Mouse (Mus musculus) cerebellum, adult 11 months (tissue): Measurements from ENCODE around the gene Rprd1b.
A peak's percentile ranks its signal among the peaks of the same experiment; 100 is the strongest.

ENCODE experiments used
- DNase-seq: peaks from one replicate; pipeline ENCODE4 v3.0.0; 2022

The Rprd1b gene

GRCm38 (mm10) chr2:158128461-158129130, 100.3 kb downstream of the Rprd1b start:
- no peak for DNase-seq

- DNase-seq = no peak
Observed at GRCm38 (mm10) chr2:158129291-158130002, 101.2 kb downstream of the Rprd1b start.

DNA sequence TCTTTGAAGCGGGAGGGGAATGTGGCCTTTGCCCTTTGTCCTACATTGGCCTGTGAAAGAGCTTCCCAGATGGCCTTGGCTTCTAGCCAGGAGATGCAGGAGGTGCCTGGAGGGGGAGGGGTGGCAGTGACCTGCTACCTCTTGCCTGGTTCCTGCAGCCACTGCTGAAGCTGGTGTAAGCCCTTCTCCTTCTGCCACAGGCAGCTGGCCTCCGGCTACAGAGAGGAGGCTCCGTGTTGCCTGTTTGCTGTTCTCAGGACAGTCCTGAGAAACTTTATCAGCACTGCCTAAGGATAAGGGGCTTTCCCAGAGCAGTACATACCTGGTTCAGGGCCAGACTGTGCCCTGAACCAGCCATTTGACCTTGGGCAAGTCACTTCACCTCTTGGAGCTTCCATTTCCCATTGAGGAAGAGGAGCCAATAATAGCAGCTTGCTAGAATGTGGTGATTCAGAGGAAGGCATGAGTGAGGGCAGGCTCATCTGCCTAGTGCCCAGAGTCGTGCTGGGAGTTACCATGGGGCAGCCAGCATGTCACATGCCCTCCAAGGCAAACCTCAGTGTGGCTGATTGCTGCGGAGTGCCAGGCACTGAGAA, 102.2 kb downstream of the Rprd1b start:
- DNase-seq = peak; percentile 49

DNA sequence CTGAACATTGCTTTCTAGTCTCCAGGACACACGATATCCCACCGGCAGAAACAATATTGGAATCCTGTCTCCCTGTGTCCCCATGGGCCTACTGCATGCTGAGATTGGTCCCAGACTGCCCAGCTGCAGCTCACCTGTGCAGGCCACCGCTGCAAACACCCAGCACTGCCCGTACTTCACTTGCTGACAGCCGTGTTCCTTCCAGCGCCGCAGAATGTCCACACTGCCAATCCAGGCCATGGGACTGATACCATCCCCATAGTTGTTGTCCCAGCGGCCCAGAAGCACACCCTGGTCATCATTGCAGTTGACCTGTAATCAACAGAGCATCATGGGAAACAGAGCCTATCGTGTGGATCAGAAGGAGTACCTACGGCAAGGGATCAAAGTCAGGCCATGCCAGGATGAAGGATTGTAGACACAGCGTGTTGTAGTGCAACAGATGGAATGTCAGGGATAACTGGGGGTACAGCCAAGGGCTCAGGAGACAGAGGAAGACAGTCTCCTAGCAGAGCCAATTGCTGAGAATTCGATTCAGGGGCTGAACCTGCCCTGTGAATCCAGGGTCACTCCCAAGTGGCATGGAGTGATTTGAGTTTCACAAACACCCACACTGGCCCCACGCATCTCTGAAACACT, 103.0 kb downstream of the Rprd1b start:
- DNase-seq = no peak

GRCm38 (mm10) chr2:158132320-158132719, 104.0 kb downstream of the Rprd1b start:
- no peak for DNase-seq

GRCm38 (mm10) chr2:158133050-158133449, 104.8 kb downstream of the Rprd1b start:
- no peak for DNase-seq

- no peak for DNase-seq
Observed at GRCm38 (mm10) chr2:158136205-158136604, 107.9 kb downstream of the Rprd1b start.

- DNase-seq = no peak
Observed at GRCm38 (mm10) chr2:158137771-158138170, 109.5 kb downstream of the Rprd1b start.

- DNase-seq = no peak
Observed at GRCm38 (mm10) chr2:158138778-158139177, 110.5 kb downstream of the Rprd1b start.

- no peak for DNase-seq
Observed at GRCm38 (mm10) chr2:158139628-158140027, 111.3 kb downstream of the Rprd1b start.

DNA sequence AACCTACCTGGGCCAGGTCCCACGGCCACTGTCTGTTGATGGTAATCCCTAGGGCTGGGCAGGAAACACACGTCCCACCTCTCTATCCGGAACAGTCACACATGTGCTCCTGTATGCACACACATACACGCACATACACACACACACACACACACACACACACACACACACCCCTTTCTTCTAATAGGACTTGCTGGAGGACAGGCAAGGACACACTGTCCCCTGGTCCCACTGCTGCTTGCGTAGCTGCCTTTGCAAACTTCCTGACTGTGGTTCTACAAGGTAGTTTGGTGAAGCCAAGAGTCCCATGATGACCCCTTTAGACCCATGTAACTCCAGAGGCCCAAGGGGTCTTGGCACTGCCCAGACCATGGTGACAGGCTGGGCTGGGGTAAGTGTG, 112.4 kb downstream of the Rprd1b start:
- DNase-seq = no peak

- no peak for DNase-seq
Observed at GRCm38 (mm10) chr2:158141271-158141670, 113.0 kb downstream of the Rprd1b start.

- no peak for DNase-seq
Observed at GRCm38 (mm10) chr2:158141690-158142440, 113.6 kb downstream of the Rprd1b start.

- DNase-seq = no peak
Observed at GRCm38 (mm10) chr2:158142981-158143380, 114.7 kb downstream of the Rprd1b start.

- no peak for DNase-seq
Observed at GRCm38 (mm10) chr2:158143816-158144215, 115.5 kb downstream of the Rprd1b start.

DNA sequence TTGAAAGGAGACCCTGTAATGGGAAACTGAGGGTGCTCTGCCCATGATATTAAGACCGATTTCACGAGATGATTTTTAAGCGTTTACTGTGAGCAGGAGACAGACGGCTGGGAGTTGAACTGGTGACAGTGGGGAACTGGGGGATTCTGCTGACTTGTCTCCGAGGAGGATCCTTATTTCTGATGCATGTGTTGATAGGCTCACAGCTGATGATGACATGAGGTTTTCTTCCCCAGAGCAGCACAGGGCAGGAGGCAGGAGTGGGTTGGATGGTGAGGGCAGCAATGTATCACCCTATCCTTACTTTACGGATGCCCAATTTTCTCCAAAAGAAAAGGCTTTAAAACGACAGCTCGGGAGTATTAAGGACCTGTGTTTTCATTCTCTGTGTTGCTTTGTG, 116.0 kb downstream of the Rprd1b start:
- no peak for DNase-seq

DNA sequence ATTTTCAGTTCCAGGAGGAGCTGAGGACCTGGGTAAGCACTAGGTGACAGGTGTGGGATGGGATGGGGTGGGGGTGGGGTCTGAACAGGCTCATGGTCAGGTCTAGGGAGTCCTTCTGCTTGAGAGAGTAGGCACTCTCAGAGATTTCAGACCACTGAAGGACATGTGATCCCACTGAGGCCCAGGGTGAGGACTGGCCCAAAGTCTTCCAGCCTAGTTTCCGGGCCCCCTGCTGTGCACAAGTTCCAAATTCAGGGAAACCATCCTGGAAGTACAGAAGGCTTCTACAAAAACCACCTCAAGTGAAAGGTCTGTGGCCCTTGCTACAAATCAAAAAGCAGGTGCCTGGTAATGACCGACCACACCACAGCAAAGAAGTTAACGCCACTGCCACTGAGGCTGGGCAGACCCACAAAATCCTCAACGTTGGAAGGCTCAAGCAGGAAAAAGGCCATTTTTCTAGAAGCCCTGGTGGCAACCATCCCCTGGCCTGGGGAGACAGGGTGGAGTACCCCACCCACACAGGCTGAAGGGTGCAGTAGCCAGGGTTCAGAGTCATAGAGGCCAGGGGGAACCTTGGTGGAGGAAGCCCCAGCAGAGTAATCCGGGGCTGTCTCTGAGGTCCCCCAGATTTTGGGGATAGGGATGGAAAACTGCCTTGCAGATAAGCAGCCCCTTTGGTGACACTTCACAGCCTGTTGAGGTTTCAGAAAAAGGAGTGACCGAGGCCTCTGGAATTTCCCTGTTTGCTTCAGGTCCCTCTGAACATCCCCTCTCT, 116.6 kb downstream of the Rprd1b start:
- DNase-seq = no peak

- DNase-seq = no peak
Observed at GRCm38 (mm10) chr2:158145528-158146065, 117.3 kb downstream of the Rprd1b start.

DNA sequence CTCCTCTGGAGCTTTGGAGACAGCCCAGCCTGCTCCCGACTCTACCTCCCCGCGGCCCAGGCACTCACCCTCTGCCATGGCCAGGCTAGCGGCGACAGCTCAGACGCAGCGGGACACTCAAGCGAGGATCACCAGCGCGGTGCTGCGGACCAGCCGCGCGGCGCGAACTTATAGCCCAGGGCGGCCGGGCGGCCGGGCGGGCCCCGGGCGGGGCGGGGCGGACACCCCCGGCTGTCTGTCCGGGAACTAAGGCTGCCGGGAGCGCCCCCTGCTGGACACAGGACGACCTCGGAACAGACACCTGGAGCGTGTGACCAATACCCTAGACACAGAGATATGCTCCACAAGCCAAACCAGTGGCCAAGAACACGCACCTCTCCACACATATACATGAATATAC, 117.9 kb downstream of the Rprd1b start, which contains the start of gene Tgm2:
Gene Tgm2 (minus strand): TSS at position 214 of the 400 bp plus-strand sequence.
- peak; percentile 77 for DNase-seq

GRCm38 (mm10) chr2:158146971-158147370, 118.7 kb downstream of the Rprd1b start:
- no peak for DNase-seq

DNA sequence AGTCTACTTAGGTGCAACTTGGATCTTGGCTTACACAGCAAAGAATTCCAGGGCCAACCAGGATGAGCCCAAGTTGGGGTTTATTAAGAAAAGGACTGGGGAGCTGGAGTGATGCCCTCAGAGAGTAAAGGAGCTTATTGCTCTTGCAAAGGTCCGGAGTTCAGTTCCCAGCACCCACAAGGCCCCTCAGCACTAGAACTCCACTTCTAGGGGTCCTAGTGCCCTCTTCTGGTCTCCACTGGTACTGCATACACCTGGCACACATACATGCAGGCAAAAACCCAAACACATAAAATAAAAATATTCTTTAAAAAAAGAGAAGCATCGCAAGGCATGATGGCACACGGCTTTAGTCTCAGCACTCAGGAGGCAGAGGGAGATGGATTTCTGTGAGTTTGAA, 122.8 kb downstream of the Rprd1b start:
- DNase-seq = no peak
